Mouse (Mus musculus) ES-Bruce4 (cell line): ENCODE measurements around the gene Sun3.

Experiments
- CTCF ChIP-seq: IDR thresholded peaks from one replicate; pipeline ENCODE4 v1.8.1; 2011; ENCODE audit warnings: low read depth, low read length
- POLR2A ChIP-seq: IDR thresholded peaks from one replicate; pipeline ENCODE4 v1.8.1; 2011; ENCODE audit warnings: low read length; ENCODE audit not compliant: insufficient read depth

DNA sequence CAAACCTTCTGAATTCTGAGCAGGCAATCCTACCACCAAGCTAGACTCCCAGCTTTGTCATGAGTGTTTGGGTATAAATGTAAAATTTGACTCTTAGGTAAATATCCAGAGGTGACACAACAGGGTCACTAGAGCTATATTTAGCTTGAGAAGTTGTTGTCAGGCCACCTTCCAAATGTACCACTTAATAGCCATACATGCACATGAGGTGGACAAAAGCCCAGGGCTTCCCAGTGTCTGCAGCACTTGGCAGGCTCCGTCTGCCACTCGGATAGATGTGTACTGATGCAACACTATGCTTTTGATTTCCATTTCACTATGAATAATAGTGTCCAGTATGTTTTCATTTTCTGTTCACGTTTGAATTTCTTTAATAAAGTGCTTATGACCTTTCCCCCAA lies 23.6 kb downstream of the Sun3 start:
- TF ChIP-seq CTCF: no peak
- TF ChIP-seq POLR2A: no peak
